Mouse (Mus musculus): Measurements from ENCODE around the gene Fam107b. TPM values are rescaled to one million over a fixed set of nuclear protein-coding genes. Genes with fewer than 3 reads are reported as not detected.

The Fam107b gene
- polyA plus RNA-seq, 1 experiment from 2014 or later: 25.0 TPM

GRCm38 (mm10) chr2:3758406-3758805 lies 188.1 kb downstream of the Fam107b start:
- peaks cover 3% of the 10 kb centered on the region; the same call in 1 of the 2 replicates for H3K4me1 ChIP-seq (ENCODE audit: control insufficient read depth, low read depth, low read length)
- no peak overlapping the region for H3K4me3 ChIP-seq (ENCODE audit: low read depth, low read length)
- no peaks in the 10 kb centered on the region for H3K27me3 ChIP-seq (ENCODE audit: control insufficient read depth, insufficient read depth, low read depth, low read length)
- H3K36me3 ChIP-seq (ENCODE audit: control insufficient read depth, insufficient read depth): no peaks in the 10 kb centered on the region
- H3K9me3 ChIP-seq (replicated peaks; ENCODE audit: control insufficient read depth, low read length): no peaks in the 10 kb centered on the region
- 82% methylated on average over 6 of the region's 6 CpGs for WGBS (ENCODE audit: insufficient replicate concordance)
- H3K27ac ChIP-seq (ENCODE audit: low read length): no peak overlapping the region
- ATAC-seq (ENCODE audit: low read depth): no peak
- no peak overlapping the region for H3K4me2 ChIP-seq (ENCODE audit: low read depth, low read length)
- H3K9ac ChIP-seq (ENCODE audit: low read depth, low read length): no peak overlapping the region

- H3K27ac ChIP-seq (ENCODE audit: low read length): no peak overlapping the region
- no peaks in the 10 kb centered on the region for H3K27me3 ChIP-seq (ENCODE audit: control insufficient read depth, insufficient read depth, low read depth, low read length)
- no peaks in the 10 kb centered on the region for H3K9me3 ChIP-seq (replicated peaks; ENCODE audit: control insufficient read depth, low read length)
- H3K4me3 ChIP-seq (ENCODE audit: low read depth, low read length): no peak overlapping the region
- no peak overlapping the region for H3K4me2 ChIP-seq (ENCODE audit: low read depth, low read length)
- H3K9ac ChIP-seq (ENCODE audit: low read depth, low read length): no peak overlapping the region
- no peaks in the 10 kb centered on the region for H3K36me3 ChIP-seq (ENCODE audit: control insufficient read depth, insufficient read depth)
- ATAC-seq (ENCODE audit: low read depth): no peak
- 57% methylated on average over 6 of the region's 6 CpGs for WGBS (ENCODE audit: insufficient replicate concordance)
- H3K4me1 ChIP-seq (ENCODE audit: control insufficient read depth, low read depth, low read length): no peaks in the 10 kb centered on the region
Observed at GRCm38 (mm10) chr2:3760234-3760836, 190.0 kb downstream of the Fam107b start.

- no peaks in the 10 kb centered on the region for H3K36me3 ChIP-seq (ENCODE audit: control insufficient read depth, insufficient read depth)
- H3K4me1 ChIP-seq (ENCODE audit: control insufficient read depth, low read depth, low read length): no peaks in the 10 kb centered on the region
- H3K4me3 ChIP-seq (ENCODE audit: low read depth, low read length): no peak overlapping the region
- H3K27me3 ChIP-seq (ENCODE audit: control insufficient read depth, insufficient read depth, low read depth, low read length): no peaks in the 10 kb centered on the region
- H3K27ac ChIP-seq (ENCODE audit: low read length): no peak overlapping the region
- 46% methylated on average over 6 of the region's 6 CpGs for WGBS (ENCODE audit: insufficient replicate concordance)
- ATAC-seq (ENCODE audit: low read depth): no peak
- no peaks in the 10 kb centered on the region for H3K9me3 ChIP-seq (replicated peaks; ENCODE audit: control insufficient read depth, low read length)
- H3K4me2 ChIP-seq (ENCODE audit: low read depth, low read length): no peak overlapping the region
- no peak overlapping the region for H3K9ac ChIP-seq (ENCODE audit: low read depth, low read length)
Observed at GRCm38 (mm10) chr2:3764136-3764535, 193.8 kb downstream of the Fam107b start.

- H3K4me1 ChIP-seq (ENCODE audit: control insufficient read depth, low read depth, low read length): peaks cover 3% of the 10 kb centered on the region
- H3K9ac ChIP-seq (ENCODE audit: low read depth, low read length): no peak overlapping the region
- no peak overlapping the region for H3K4me2 ChIP-seq (ENCODE audit: low read depth, low read length)
- 64% methylated on average over 11 of the region's 11 CpGs for WGBS (ENCODE audit: insufficient replicate concordance)
- no peaks in the 10 kb centered on the region for H3K36me3 ChIP-seq (ENCODE audit: control insufficient read depth, insufficient read depth)
- no peaks in the 10 kb centered on the region for H3K27me3 ChIP-seq (ENCODE audit: control insufficient read depth, insufficient read depth, low read depth, low read length)
- no peak overlapping the region for H3K4me3 ChIP-seq (ENCODE audit: low read depth, low read length)
- no peak overlapping the region for H3K27ac ChIP-seq (ENCODE audit: low read length)
- ATAC-seq (ENCODE audit: low read depth): no peak
- H3K9me3 ChIP-seq (replicated peaks; ENCODE audit: control insufficient read depth, low read length): no peaks in the 10 kb centered on the region
Observed at GRCm38 (mm10) chr2:3765957-3766783, 195.9 kb downstream of the Fam107b start.

GRCm38 (mm10) chr2:3769260-3769659 lies 199.0 kb downstream of the Fam107b start:
- Histone ChIP-seq H3K36me3 (ENCODE audit: control insufficient read depth, insufficient read depth) (0 out of 2 replicates have a peak, but pooled peaks cover 2% of the 10 kb centered on the region), H3K4me3 (ENCODE audit: low read depth, low read length) (no peak overlapping the region), H3K9ac (ENCODE audit: low read depth, low read length) (no peak overlapping the region), H3K4me2 (ENCODE audit: low read depth, low read length) (no peak overlapping the region), H3K27me3 (ENCODE audit: control insufficient read depth, insufficient read depth, low read depth, low read length) (no peaks in the 10 kb centered on the region), H3K27ac (ENCODE audit: low read length) (no peak overlapping the region), H3K4me1 (ENCODE audit: control insufficient read depth, low read depth, low read length) (peaks cover 3% of the 10 kb centered on the region), H3K9me3 (replicated peaks; ENCODE audit: control insufficient read depth, low read length) (no peaks in the 10 kb centered on the region)
- 28% methylated on average over 6 of the region's 6 CpGs for WGBS (ENCODE audit: insufficient replicate concordance)
- no peak for ATAC-seq (ENCODE audit: low read depth)

- Histone ChIP-seq H3K9ac (ENCODE audit: low read depth, low read length) (no peak overlapping the region), H3K36me3 (ENCODE audit: control insufficient read depth, insufficient read depth) (0 out of 2 replicates have a peak, but pooled peaks cover 2% of the 10 kb centered on the region), H3K27me3 (ENCODE audit: control insufficient read depth, insufficient read depth, low read depth, low read length) (no peaks in the 10 kb centered on the region), H3K4me2 (ENCODE audit: low read depth, low read length) (no peak overlapping the region), H3K9me3 (replicated peaks; ENCODE audit: control insufficient read depth, low read length) (no peaks in the 10 kb centered on the region), H3K4me3 (ENCODE audit: low read depth, low read length) (no peak overlapping the region), H3K27ac (ENCODE audit: low read length) (no peak overlapping the region), H3K4me1 (ENCODE audit: control insufficient read depth, low read depth, low read length) (peaks cover 3% of the 10 kb centered on the region)
- 58% methylated on average over 9 of the region's 9 CpGs for WGBS (ENCODE audit: insufficient replicate concordance)
- ATAC-seq (ENCODE audit: low read depth): 0 out of 2 replicates have a peak, but pooled peaks have one; percentile 1
Observed at GRCm38 (mm10) chr2:3769786-3770318, 199.6 kb downstream of the Fam107b start.

- ATAC-seq (ENCODE audit: low read depth): peak; percentile 86
- H3K27me3 ChIP-seq (ENCODE audit: control insufficient read depth, insufficient read depth, low read depth, low read length): no peaks in the 10 kb centered on the region
- no peak overlapping the region for H3K9ac ChIP-seq (ENCODE audit: low read depth, low read length)
- peaks cover 3% of the 10 kb centered on the region for H3K4me1 ChIP-seq (ENCODE audit: control insufficient read depth, low read depth, low read length)
- no peak overlapping the region; the same call in 1 of the 2 replicates for H3K27ac ChIP-seq (ENCODE audit: low read length)
- 68% methylated on average over 2 of the region's 2 CpGs for WGBS (ENCODE audit: insufficient replicate concordance)
- no peak overlapping the region for H3K4me3 ChIP-seq (ENCODE audit: low read depth, low read length)
- 0 out of 2 replicates have a peak, but pooled peaks cover 2% of the 10 kb centered on the region for H3K36me3 ChIP-seq (ENCODE audit: control insufficient read depth, insufficient read depth)
- H3K4me2 ChIP-seq (ENCODE audit: low read depth, low read length): 0 out of 2 replicates have a peak overlapping the region, but pooled peaks have one; percentile 38
- no peaks in the 10 kb centered on the region for H3K9me3 ChIP-seq (replicated peaks; ENCODE audit: control insufficient read depth, low read length)
Observed at GRCm38 (mm10) chr2:3770383-3770782, 200.1 kb downstream of the Fam107b start.

- H3K4me3 ChIP-seq (ENCODE audit: low read depth, low read length): no peak overlapping the region
- WGBS (ENCODE audit: insufficient replicate concordance): 57% methylated on average over 6 of the region's 6 CpGs
- H3K9ac ChIP-seq (ENCODE audit: low read depth, low read length): no peak overlapping the region
- peaks cover 6% of the 10 kb centered on the region for H3K4me1 ChIP-seq (ENCODE audit: control insufficient read depth, low read depth, low read length)
- H3K27ac ChIP-seq (ENCODE audit: low read length): no peak overlapping the region
- ATAC-seq (ENCODE audit: low read depth): peak; percentile 17; the same call in 1 of the 2 replicates
- no peaks in the 10 kb centered on the region for H3K27me3 ChIP-seq (ENCODE audit: control insufficient read depth, insufficient read depth, low read depth, low read length)
- 0 out of 2 replicates have a peak, but pooled peaks cover 2% of the 10 kb centered on the region for H3K36me3 ChIP-seq (ENCODE audit: control insufficient read depth, insufficient read depth)
- H3K4me2 ChIP-seq (ENCODE audit: low read depth, low read length): no peak overlapping the region
- H3K9me3 ChIP-seq (replicated peaks; ENCODE audit: control insufficient read depth, low read length): no peaks in the 10 kb centered on the region
Observed at GRCm38 (mm10) chr2:3771483-3771882, 201.2 kb downstream of the Fam107b start.

GRCm38 (mm10) chr2:3773089-3773488 lies 202.8 kb downstream of the Fam107b start:
- Histone ChIP-seq H3K9ac (ENCODE audit: low read depth, low read length) (no peak overlapping the region), H3K4me1 (ENCODE audit: control insufficient read depth, low read depth, low read length) (peaks cover 6% of the 10 kb centered on the region), H3K36me3 (ENCODE audit: control insufficient read depth, insufficient read depth) (0 out of 2 replicates have a peak, but pooled peaks cover 2% of the 10 kb centered on the region), H3K27me3 (ENCODE audit: control insufficient read depth, insufficient read depth, low read depth, low read length) (no peaks in the 10 kb centered on the region), H3K9me3 (replicated peaks; ENCODE audit: control insufficient read depth, low read length) (no peaks in the 10 kb centered on the region), H3K4me3 (ENCODE audit: low read depth, low read length) (no peak overlapping the region), H3K27ac (ENCODE audit: low read length) (no peak overlapping the region), H3K4me2 (ENCODE audit: low read depth, low read length) (no peak overlapping the region)
- WGBS (ENCODE audit: insufficient replicate concordance): 71% methylated on average over 4 of the region's 4 CpGs
- ATAC-seq (ENCODE audit: low read depth): no peak
